Mouse (Mus musculus) liver, adult 2 months (tissue): ENCODE results near the gene Eif4a1. TPM values are rescaled to one million over a fixed set of nuclear protein-coding genes. Genes with fewer than 3 reads are reported as not detected.
A peak's percentile ranks its signal among the peaks of the same experiment; 100 is the strongest.

Experiments
- DNase-seq: peaks from one replicate; pipeline ENCODE4 v3.0.0-alpha.2; 2011; ENCODE audit warnings: low read depth, low spot score; ENCODE audit errors: extremely low read depth
- H3K27ac ChIP-seq: fragments of 200-500 bp; replicated peaks from 2 replicates; pipeline ENCODE4 v1.5.1; 2012; ENCODE audit warnings: low read depth, mild to moderate bottlenecking, control low read depth, inconsistent platforms, low read length; ENCODE audit not compliant: insufficient read depth
- H3K27me3 ChIP-seq: fragments of 200-500 bp; 2 replicates; pipeline ENCODE4 v1.6.1; 2012; ENCODE audit warnings: mild to moderate bottlenecking, moderate library complexity, low read length, inconsistent platforms; ENCODE audit not compliant: control insufficient read depth, insufficient read depth
- H3K36me3 ChIP-seq: fragments of 200-500 bp; 2 replicates; pipeline ENCODE4 v1.6.1; 2012; ENCODE audit warnings: low read length, inconsistent platforms; ENCODE audit not compliant: control insufficient read depth, insufficient read depth
- H3K4me1 ChIP-seq: fragments of 200-500 bp; 2 replicates; pipeline ENCODE4 v1.6.1; 2011; ENCODE audit warnings: low read length; ENCODE audit not compliant: control insufficient read depth, insufficient read depth
- H3K4me3 ChIP-seq: fragments of 200-500 bp; 2 replicates; pipeline ENCODE4 v1.5.1; 2011; ENCODE audit warnings: low read depth, mild to moderate bottlenecking, control low read depth, low read length, moderate library complexity; ENCODE audit not compliant: insufficient read depth
- H3K79me2 ChIP-seq: fragments of 200-500 bp; 2 replicates; pipeline ENCODE4 v1.6.1; 2012; ENCODE audit warnings: inconsistent platforms, mild to moderate bottlenecking, low read length, moderate library complexity; ENCODE audit not compliant: control insufficient read depth, insufficient read depth
- H3K9ac ChIP-seq: fragments of 200-500 bp; 2 replicates; pipeline ENCODE4 v1.6.1; 2012; ENCODE audit warnings: low read depth, mild to moderate bottlenecking, control low read depth, inconsistent platforms, low read length
- CTCF ChIP-seq: fragments of 200-500 bp; IDR thresholded peaks from 2 replicates; pipeline ENCODE4 v1.5.1; 2011; ENCODE audit warnings: low read depth, low read length, control low read depth
- POLR2A ChIP-seq: fragments of 200-500 bp; IDR thresholded peaks from 2 replicates; pipeline ENCODE4 v1.6.1; 2011; ENCODE audit warnings: low read length, control low read depth; ENCODE audit not compliant: insufficient read depth; ENCODE audit errors: extremely low read depth
- WGBS: fragments of 180-500 bp; shearing (Covaris S2); methylation state at CpG from one replicate; pipeline ENCODE4 v1.1.7; 2018; 5-methylcytosine and 5-hydroxymethylcytosine counted together
- polyA plus RNA-seq: library from polyadenylated mRNA; depleted of rRNA; stranded (reverse); fragments of >200 nt; gene quantifications from 2 replicates; pipeline ENCODE4 v1.2.3, GENCODE M21; 2012; rRNA removed
- total RNA-seq: library from RNA; depleted of rRNA; stranded (reverse); fragments of >200 nt; gene quantifications from 2 replicates; pipeline ENCODE4 v1.2.3, GENCODE M21; 2014; rRNA removed

The Eif4a1 gene
- total RNA-seq (370 and 386 TPM in 2 replicates), polyA plus RNA-seq (184 and 221 TPM in 2 replicates)

DNA sequence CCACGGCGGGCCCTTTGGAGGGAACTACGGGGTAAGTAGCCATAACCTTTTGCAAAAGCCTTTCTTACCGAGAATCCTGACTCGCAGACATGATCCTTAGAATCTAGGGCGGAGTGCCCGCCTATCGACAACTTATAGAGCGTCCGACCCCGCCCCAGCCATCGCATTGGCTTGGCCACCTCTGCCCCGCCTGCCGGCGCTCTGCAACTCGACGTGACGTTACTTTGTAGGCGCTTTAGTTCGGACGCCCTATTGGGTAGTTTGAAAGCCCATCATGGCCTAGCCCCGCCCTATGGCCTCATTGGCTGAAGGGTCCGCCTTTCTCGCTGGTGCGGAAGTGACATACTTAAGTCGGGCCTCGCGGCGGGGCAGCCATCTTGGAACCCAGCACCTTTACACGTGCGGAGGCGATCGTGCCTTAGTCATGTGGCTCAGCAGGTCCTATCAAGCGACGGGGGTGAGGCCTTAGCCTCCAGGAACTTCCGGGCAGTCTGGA is at the start of gene Eif4a1:
Gene Eif4a1, minus strand, starts transcription at position 213 of the 496 bp plus-strand sequence.
- H3K36me3 ChIP-seq: peaks cover 55% of the 10 kb centered on the region
- H3K4me1 ChIP-seq: peaks cover 9% of the 10 kb centered on the region
- H3K4me3 ChIP-seq: peak within 1 kb of the TSS; percentile 98
- H3K27ac ChIP-seq: peak within 1 kb of the TSS; percentile 95
- H3K79me2 ChIP-seq: peaks cover 13% of the 10 kb centered on the region; the same call in 1 of the 2 replicates
- peak within 1 kb of the TSS; percentile 99 for H3K9ac ChIP-seq
- no peaks in the 10 kb centered on the region for H3K27me3 ChIP-seq
- DNase-seq: peak; percentile 99
- TF ChIP-seq CTCF (no peak), POLR2A (peak; percentile 90; the same call in 1 of the 2 replicates)
- WGBS: under 1% methylated on average over 36 of the region's 36 CpGs

DNA sequence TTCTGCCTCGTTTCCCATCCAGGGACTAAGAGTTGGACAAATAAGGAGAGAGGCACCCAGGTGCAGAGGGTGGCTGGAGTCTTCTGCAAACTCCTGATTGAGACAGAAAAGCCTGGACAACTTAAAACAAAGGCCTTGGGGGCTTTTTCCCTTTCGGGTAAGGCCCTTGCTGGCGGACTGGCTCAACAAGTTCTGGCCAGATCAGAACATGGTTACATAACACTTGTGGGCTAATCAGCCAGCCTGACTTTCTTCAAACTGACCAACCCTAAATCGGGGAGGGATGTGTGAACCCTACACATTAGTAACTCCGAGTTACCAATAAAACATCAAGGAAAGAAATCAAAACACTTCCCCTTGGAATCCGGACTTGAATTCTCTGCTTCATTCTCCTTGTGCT is 48.6 kb upstream of the Eif4a1 start:
- no peak overlapping the region for H3K4me3 ChIP-seq
- 74% methylated on average over 6 of the region's 6 CpGs for WGBS

DNA sequence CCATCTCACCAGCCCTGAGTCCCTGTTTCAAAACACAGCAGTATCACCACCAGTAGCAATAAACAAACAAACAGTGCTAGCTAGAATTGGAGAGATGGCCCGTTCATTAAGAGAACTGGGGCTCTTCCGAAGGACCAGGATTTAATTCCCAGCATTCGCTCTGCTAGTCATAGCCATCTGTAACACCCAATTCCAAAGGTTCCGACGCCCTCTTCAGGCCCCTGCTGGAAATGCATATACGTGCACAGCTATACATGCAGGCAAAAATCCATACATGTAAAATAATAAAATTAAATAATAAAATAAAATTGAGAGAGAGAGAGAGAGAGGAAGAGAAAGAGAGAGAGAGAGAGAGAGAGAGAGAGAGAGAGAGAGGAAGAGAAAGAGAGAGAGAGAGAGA is 47.2 kb upstream of the Eif4a1 start:
- H3K27ac ChIP-seq: no peak overlapping the region
- 82% methylated on average over 6 of the region's 6 CpGs for WGBS
- TF ChIP-seq POLR2A (no peak), CTCF (0 out of 2 replicates have a peak, but pooled peaks have one; percentile 13)

More for the DNA sequence above, 48.6 kb upstream of the Eif4a1 start:
- Histone ChIP-seq H3K27me3 (no peaks in the 10 kb centered on the region), H3K4me1 (no peaks in the 10 kb centered on the region), H3K79me2 (no peaks in the 10 kb centered on the region), H3K36me3 (no peaks in the 10 kb centered on the region), H3K9ac (no peak overlapping the region), H3K27ac (no peak overlapping the region)
- TF ChIP-seq CTCF (no peak), POLR2A (no peak)
- no peak for DNase-seq

DNA sequence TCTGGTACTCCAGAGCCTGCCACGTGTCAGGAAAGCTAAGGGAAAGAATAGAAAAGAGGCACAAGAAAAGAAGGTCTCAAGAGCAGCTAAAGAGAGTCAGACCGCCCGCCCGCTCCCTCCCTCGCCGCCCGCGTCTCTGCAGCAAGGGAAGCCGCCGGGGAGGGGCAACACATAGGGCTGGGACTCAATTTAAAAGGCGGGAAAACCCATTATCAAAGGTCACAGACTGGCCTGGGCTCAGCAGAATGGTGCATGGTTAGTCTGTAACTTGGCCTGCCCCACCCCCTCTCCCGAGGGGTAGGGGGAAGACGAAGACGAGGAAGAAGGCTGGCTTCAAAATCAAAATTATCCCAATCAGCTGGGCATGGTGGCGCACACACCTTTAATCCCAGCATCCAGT is 46.4 kb upstream of the Eif4a1 start:
- Histone ChIP-seq H3K36me3 (no peaks in the 10 kb centered on the region), H3K4me3 (no peak overlapping the region), H3K79me2 (no peaks in the 10 kb centered on the region), H3K9ac (no peak overlapping the region), H3K27ac (no peak overlapping the region), H3K4me1 (peaks cover 4% of the 10 kb centered on the region; the same call in 1 of the 2 replicates), H3K27me3 (no peaks in the 10 kb centered on the region)
- TF ChIP-seq POLR2A: no peak
- TF ChIP-seq CTCF: no peak
- no peak for DNase-seq
- WGBS: 37% methylated on average over 15 of the region's 15 CpGs

More for the DNA sequence above, 47.2 kb upstream of the Eif4a1 start:
- Histone ChIP-seq H3K36me3 (no peaks in the 10 kb centered on the region), H3K4me3 (no peak overlapping the region), H3K27me3 (no peaks in the 10 kb centered on the region), H3K4me1 (peaks cover 4% of the 10 kb centered on the region; the same call in 1 of the 2 replicates), H3K79me2 (no peaks in the 10 kb centered on the region), H3K9ac (no peak overlapping the region)
- DNase-seq: no peak

DNA sequence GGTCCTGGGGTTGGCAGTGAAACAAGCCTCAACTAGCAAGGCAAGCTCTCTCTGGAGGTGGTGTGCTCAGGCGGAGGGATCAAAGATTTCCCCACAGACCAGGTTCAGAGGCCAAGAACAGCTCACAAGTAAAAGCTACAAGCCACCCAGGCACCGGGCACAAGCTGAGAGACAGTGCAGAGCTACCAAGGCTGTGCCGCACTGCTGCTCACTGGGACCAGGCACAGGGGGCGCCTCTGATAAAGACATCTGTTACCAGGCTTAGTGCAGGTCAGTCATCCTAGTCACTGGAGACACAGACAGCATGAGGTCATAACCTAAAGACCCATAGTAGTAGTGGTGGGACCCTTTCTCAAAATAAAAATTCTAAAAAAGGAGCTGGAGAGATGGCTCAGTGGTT is 44.7 kb upstream of the Eif4a1 start:
- no peak for DNase-seq
- 55% methylated on average over 4 of the region's 4 CpGs for WGBS
- no peak overlapping the region for H3K4me3 ChIP-seq
- H3K4me1 ChIP-seq: peaks cover 4% of the 10 kb centered on the region; the same call in 1 of the 2 replicates
- no peaks in the 10 kb centered on the region for H3K27me3 ChIP-seq
- no peak overlapping the region for H3K9ac ChIP-seq
- H3K36me3 ChIP-seq: no peaks in the 10 kb centered on the region
- no peaks in the 10 kb centered on the region for H3K79me2 ChIP-seq
- TF ChIP-seq POLR2A (no peak), CTCF (no peak)
- H3K27ac ChIP-seq: no peak overlapping the region

DNA sequence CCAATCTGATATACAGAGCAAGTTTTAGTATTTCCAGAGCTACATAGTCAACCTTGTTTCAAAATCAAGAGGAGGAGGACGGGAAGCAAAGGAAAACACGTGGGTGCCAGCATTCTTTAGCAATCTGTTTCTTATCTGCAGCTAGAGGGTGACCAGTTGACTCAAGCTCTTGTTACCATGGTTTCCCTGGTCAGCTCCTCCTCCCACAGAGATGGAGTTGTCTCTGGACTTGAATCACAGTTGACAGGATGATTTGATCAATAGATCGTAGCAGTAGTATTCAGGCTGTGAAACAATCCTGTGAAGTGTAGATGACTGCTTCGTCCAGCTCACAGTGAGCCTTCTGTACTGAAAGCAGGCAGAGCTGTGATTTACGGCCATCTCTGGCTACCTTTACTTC is 43.7 kb upstream of the Eif4a1 start:
- TF ChIP-seq CTCF (no peak), POLR2A (no peak)
- no peak overlapping the region for H3K4me3 ChIP-seq
- 6% methylated on average over 5 of the region's 5 CpGs for WGBS
- peaks cover 4% of the 10 kb centered on the region; the same call in 1 of the 2 replicates for H3K4me1 ChIP-seq
- no peak overlapping the region; the same call in 1 of the 2 replicates for H3K27ac ChIP-seq
- peak; percentile 98 for DNase-seq
- H3K27me3 ChIP-seq: no peaks in the 10 kb centered on the region
- H3K79me2 ChIP-seq: no peaks in the 10 kb centered on the region
- no peaks in the 10 kb centered on the region for H3K36me3 ChIP-seq
- H3K9ac ChIP-seq: no peak overlapping the region
